Mouse (Mus musculus) layer of hippocampus, adult 9-11 months (tissue): Measurements from ENCODE around the gene Cd274.
A peak's percentile ranks its signal among the peaks of the same experiment; 100 is the strongest.

ENCODE experiments used
- DNase-seq: peaks from one replicate; pipeline ENCODE4 v3.0.0; 2022

The Cd274 gene

DNA sequence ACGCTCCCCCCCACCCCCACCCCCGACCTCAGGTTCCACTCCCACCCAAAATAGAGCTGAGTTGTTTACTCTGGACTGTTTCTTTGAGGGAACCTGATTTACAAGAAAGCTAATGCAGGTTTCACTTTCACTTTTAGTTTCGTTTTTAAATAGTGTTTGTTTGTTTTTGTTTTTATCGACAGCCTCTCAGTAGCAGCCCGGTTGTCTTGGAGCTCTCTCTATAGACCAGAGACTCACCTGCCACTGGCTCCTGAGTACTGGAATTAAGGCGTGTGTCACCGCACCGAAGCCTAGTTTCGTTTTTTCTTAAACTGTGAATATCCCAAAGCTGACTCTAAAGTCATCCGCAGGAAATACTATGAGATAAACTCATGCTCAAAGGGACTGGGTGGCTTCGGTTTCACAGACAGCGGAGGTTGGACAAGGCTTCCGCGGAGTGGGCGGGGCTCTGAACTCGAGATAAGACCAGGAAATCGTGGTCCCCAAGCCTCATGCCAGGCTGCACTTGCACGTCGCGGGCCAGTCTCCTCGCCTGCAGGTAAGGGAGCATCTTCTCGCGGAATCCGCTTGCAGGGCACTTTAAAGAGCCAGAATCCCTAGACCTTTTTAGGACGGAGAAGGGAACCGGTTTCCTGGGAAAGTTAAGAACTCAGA lies at the start of gene Cd274, which contains the start of gene Plgrkt:
Gene Cd274 (plus strand): TSS at position 487 of the 654 bp plus-strand sequence.
Gene Plgrkt (minus strand): TSS at position 422 of the 654 bp plus-strand sequence.
- DNase-seq: peak; percentile 79

DNA sequence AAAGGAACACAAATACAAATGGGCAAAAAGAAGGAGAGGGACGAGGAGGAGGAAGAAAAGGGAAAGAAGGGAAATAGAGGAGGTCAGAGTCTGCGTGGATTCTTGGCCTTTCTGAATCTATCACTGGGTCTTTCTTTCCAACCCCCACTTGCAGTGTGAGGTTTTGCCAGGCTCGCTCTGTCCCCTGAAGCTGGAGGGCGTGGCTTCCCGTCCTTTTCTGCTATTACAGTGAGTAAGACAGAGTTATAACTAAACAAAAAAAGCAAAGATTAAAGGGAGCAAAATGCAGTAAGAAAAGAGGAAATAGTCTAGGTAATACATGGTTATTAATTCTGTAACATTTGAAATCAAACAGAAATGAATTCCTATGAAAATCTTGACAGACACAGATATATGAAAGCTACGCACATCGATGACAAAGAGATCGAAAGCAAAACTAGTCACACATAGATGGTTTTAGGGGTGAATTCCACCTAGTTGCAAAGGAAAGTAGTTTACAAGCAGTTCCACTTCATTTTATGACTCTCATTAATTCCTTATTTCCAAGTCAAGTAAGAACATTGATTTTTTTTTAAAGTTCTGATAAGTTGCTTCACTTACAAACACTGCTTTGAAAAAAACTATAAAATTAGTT lies 43.7 kb upstream of the Cd274 start:
- no peak for DNase-seq

DNA sequence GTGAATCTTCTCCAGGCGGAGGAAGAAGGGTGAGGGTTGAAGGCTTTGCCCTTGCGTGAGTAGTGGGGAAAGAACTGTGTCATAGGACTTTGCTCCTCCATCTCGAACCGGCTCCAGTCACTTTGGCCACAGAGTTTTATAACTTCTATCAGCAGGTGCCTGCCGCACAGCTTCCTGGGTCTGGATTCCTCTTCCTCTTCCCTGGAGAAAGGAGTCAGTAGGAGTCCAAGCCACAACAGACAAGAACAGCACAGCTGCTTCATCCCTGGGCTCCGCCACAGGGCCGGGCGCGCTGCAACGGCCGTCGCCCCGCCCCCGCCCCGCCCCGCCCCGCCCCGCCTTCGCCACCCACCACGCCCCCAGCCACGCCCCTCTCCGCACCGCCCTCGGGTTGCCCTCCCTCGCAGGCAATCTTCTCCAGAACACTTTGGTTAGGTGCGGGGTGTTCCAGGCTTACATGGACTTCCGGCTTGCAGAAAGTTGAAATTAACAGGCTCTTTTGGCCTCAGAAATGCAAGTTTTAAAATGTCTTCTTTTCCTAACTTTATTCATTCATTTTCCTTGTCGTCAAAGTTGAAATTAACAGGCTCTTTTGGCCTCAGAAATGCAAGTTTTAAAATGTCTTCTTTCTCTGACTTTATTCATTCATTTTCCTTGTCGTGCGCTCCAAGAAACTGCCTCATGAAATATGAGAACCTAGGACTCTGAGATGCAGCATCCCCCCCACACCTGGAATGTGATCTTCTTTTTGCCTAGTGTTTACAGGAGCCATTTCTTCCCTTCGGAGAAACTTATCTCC lies 42.0 kb upstream of the Cd274 start, which contains the start of gene Insl6:
Gene Insl6 (minus strand): TSS at position 304 of the 799 bp plus-strand sequence.
- no peak for DNase-seq

DNA sequence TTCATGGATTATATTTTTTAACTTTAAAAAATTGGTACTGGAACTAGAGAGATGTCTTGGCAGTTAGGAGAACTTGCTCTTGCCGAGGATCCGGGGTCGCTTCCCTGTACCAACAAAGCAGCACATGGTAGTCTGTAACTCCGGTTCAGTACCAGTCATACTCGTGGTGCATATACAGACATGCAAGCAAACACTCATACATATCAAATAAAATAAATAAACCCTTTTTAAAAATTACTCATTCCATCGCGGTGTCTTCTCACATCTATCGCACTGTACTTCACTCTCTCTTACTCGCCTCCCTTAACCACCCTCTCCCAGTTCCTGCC lies 41.4 kb upstream of the Cd274 start:
- DNase-seq: no peak

DNA sequence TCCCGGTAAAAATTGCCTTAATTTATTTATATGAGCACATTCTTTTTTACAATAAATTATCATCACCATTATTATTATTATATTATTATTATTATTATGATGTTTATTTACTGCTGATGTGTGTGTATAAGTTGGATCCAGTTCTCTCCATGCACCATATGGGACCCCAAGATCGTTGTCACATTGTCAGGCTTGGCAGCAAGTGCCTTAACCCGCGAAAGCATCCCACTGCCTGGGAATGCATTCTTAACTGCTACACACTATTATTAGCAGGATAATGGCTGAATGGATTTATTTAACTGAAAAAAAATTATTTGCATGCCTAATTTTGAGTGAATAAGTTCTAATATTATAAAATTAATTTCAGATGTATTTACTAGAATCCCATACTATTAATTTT lies 40.9 kb upstream of the Cd274 start:
- no peak for DNase-seq

DNA sequence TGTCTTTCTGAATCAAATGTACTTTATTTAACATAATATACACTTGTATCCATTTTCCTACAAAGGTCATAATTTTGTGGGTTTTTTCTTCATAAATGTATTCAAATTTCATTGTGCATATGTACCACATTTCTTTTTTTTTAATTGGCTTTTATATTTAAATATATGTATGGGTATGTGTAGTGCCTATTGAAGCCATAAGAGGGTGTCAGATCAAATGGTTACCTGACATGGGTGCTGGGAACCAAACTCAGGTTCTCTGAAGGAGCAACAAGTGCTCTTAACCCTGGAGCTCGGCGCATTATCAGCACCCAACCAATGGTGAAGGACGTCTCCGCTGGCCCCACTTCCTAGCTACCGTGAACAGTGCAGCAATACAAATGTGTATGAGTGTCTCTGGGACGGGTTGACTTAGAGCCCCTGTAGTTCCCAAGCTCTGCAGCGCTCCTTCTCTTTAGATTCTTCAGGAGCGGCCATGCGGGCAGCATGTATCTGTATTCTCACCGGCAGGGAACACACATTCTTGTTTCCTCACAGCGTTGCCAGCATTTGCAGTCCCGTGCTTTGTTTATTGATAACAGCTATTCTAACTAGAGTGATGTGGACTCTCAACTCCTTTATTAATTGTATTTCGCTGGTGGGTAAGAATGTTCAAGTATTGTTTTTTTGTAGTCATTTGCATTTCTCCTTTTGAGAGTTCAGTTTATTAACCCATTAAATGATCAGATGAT lies 40.3 kb upstream of the Cd274 start:
- no peak for DNase-seq

DNA sequence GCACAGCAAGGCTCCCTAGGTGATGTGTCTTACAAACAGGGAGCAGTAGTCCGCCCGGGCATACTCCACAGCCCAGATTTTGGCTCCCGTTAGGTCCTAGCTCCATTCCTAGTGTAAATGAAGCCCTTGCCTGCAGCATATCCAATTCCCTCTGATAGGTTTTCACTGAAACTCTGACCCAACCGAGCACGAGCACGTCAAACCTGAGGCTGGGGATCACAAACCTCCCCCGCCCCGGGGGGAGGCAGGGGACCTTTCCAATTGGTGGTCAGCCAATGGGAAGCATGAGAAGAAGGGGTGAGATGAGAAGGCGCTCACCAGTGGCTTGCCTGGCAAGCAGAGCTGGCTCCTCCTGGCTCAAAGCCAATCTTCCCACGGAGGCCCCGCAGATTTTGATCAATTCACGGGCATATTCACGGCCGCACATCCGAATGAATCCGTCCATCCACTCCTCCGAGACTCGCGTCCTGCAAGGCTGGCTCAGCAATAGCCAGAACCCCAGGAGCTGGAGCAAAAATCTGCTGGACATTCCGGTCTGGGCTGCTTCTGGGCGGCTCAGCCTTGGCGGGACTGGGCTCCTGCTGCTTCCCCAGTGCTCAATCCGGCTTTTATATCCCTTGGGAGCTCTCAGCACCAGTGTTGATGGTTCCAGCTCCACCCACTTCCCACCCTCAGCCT lies 33.0 kb upstream of the Cd274 start, which contains the start of gene Rln1:
Gene Rln1 (minus strand): TSS at position 603 of the 678 bp plus-strand sequence.
- DNase-seq: no peak

DNA sequence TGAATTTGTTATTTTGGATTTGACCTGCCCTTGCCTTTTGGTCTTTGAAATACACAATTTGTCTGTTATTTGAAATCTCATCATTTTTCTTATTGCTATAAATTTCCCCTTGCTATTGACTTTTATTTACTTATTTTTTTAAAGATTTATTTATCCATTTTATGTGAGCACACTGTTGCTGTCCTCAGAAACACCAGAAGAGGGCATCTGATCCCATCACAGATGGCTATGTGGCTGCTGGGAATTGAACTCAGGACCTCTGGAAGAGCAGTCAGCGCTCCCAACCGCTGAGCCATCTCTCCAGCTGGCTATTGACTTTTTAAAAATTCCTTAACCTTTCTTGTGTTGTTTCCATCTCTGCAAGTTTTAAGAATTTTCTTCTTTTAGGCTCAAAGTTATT lies 30.6 kb upstream of the Cd274 start:
- no peak for DNase-seq

DNA sequence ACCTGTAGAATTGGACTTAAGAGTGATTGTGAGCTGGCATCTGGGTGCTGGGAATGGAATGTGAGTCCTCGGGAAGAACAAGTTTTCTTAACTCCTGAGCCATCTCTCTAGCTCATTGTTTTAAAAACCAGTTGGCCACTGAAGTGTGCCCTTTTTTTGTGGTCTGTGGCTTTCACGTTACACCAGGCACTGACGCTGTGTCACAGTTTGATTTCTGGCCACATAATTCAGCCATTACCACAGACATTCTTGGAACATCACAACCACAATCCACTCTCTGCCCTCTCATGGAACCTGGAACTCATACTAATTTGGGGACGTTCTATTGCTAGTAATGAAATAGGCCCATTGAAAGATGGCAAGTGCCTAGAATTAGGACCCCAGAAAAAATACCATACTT lies 26.2 kb upstream of the Cd274 start:
- DNase-seq: no peak

DNA sequence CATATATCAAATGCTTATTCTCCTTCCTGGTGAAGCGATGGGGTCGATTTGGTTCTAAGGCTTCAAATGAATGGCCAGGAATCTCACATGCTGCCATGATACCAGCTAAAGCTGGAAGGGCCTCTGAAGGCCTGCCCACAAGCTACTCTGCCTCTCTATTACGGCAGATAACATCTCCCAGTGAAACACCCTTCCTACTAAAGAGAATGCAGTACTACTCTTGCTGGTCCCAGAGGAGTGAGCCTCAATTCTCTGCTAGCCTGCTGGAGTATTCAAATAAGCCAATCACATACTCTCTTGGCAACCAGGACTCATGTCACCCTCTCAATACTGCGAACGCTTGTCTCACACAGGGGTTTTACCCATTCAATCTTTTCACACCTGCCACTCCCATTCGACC lies 25.0 kb upstream of the Cd274 start:
- no peak for DNase-seq

DNA sequence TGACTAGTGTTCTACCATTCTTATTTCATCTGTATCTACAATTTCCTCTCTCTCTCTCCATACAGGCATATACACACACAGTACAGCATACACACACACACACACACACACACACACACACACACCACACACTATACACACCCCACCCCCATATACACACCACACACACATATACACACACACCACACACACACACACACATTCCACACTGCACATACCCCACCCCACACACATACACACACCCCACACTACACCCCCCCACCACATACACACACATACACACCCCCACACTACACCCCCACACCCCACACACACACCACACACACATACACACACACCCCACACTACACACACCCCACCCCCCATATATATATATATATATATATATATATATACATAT lies 22.4 kb upstream of the Cd274 start:
- no peak for DNase-seq

DNA sequence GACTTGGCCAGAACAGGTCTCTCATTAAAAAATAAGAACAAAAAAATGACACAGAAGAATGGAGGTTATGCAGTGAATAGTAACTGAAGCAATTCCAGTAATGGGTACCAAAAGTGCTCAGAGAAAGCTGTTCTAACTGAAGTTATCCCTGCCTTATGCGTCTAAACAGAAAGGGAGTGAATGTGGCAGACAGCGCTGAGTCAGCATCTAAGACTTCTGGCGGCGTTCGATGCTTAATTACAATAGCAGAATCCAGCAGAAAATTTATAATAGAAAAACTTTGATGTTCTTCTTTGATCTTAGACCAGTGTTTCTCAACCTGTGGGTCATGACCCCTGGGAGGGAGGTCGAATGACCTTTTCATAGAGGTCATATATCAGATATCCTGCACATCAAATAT lies 21.6 kb upstream of the Cd274 start:
- no peak for DNase-seq

DNA sequence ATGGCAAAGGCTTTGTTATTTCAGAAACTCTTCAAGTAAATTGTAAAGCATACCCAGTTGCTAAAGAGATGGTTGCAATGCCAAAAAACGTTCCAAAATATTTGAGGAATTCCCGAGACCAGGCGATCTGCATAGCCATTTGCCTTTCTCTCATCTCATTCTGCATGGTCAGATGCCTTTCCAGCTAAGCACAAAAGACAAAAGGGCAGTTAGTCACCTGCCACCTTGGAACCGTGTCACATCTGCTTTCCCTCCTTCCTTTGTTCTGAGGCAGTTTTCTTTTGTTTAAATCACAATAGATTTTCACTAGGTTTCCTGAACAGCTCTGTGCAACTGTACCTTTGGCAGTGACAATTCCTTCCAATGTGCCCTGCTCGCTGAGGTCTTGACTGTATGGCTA lies 16.3 kb upstream of the Cd274 start:
- DNase-seq: no peak

DNA sequence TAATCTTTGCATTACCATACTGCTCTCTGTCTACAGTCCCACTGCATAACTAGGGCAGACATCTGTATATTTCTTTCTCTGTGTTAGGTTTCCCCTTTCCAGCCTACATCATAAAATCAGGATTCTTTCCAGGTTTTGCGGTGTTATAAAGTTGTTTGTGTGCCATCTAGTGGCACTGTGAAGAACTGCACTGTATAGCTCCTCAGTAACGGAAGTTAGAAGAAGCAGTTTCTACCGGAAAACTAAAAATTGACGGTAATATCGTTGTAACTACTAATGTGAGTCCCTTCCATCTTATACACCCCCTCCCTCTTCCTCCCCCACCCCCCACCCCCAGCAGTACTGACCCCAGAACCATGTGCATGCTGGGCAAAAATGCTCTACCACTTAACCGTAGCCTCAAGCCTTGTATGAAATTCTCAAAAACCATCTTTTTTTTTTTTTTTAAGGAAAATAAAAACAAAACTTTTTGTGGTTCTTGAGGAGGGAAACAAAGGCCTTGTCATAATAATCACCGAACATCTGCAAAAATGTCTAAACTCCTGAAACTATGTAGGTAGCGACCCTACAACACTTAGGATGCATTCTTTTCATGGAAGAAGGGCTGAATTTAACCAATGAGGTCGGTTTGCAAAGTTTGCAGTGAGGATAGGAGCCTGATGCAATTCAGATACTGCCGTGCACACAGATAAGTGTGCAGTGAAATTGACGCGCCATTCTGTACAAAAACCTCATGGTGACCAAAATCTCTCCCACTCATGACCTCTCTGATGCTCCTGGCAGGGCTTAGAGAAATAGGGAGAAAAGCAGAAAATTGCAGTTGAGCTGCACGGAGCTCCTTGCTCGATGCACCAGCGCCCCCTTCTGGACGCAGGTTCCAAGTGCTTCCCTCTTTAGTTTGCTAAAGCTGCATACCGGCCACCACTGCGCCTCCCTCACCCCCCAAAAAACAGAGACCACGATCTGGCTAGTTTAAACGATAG lies 12.1 kb upstream of the Cd274 start:
- peak; percentile 75 for DNase-seq

DNA sequence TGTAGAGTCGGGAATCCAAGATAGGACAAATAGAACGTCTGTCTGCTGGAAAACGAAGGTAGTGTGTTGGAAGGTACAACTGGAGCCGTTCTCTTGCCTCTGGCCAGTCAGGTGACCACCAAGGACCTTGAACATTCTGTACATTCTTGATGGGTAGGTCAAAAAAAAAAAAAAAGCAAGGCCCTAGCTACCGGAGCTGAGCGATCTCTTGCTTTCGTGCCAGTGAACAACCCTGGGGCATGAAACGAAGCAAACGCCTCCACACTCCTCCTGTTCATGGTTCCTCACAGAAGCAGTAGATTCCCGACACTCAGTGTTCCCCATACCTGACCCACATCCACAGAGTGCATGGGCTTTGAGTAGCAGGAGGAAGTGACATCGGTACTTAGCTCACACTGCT lies 11.0 kb upstream of the Cd274 start:
- no peak for DNase-seq

DNA sequence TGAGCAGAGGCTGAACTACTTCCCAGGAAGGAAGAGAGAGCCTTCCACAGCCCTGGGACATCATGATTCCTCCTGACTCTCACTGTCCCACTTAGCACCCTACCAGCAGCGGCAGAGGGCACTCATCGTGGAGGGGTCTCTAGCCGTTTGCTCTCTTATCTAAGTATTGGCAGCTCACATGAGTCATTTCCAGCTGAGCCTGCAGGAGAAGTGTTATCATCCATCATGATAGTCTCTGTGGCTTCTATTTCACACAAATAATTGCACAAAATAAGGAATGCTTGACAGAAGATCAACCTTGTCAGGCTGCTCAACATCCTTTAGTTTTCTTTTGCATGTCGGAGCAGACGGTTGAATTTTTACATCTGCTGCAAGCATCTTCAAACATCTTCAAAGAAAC lies 7.0 kb upstream of the Cd274 start:
- DNase-seq: no peak

DNA sequence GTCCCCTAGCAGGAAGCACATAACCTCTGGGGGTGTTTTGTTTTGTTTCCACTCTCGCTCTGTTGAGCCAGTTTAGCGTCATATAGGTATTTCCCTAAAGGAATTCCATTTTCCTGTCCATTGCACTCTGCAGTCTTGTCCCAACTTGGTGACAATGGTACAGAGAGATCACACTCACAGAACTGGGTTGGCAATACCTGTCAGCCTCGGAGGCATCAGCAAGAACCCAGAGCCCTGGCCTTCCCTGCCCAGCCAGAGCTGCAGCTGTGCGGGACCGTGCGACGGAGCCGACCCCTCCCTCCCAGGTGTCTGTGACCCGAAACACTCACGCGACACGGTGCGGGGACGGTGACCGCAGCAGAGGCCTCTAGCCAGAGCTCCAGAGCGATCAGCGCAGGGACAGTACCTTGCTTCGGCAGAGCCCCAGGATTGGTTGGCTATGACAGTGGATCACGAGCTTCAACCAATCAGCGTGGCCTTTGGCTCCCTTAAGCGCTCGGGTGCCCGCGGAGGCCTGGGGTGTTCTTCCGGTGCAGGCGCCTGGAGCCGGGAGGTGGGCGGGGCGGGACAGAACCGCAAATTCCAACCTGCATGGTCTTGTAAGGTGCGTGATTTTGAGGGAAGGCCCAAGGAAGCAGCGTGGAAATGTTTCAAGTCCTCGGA lies 5.7 kb upstream of the Cd274 start:
- peak; percentile 95 for DNase-seq

DNA sequence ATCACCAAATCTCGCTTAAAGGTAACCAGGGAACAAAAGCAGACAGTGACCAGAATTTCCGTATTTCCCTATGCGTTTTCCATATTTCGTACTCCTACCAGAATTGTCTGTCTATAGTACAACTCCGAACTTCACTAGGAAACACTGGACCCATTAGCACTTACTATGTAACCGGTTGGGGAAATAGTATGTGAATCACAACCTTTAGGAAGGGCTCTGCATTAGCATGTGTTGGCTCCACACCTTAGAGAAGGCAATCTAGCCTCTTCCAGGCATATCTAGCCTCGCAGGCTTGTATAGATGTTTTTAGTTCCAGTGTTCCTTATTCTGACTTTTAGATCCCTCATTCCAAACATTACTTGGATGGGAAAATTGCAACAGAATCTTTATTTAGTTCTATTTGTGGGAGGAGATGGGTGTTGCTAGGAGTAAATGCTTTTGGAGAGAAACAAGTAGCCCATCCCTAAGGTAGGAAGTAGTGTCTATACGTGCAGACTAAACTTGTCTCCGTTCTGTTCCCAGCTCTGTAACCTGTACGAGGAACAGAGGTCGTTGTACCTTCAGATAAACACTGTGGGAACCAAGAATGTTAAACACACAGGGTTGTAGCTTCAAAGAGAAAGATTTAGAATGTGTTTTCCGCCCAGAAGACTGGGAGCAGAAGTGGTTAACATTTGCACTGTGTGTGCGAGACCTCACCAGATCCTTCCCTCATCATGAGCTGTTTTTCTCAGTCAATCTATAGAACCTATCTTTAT lies 4.9 kb upstream of the Cd274 start:
- DNase-seq: no peak

DNA sequence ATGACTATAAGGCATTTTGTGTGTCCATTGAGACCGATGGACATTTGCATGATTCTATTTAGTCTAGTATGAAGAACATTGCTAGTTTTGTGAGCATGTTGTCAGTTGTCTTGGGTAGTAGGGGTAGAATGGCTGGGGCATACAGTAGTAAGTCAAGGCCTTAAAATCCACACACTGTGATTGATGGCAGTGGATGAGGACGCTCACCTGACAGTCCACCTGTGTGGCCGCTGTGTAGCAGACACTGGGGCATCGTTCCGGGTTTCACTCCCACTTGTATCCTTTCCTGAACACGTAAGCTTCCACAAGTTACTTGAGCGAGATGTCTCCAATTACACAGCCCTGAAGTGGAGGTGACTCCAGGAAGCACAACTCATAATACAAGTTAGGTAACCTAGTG lies 3.7 kb upstream of the Cd274 start:
- DNase-seq: no peak

DNA sequence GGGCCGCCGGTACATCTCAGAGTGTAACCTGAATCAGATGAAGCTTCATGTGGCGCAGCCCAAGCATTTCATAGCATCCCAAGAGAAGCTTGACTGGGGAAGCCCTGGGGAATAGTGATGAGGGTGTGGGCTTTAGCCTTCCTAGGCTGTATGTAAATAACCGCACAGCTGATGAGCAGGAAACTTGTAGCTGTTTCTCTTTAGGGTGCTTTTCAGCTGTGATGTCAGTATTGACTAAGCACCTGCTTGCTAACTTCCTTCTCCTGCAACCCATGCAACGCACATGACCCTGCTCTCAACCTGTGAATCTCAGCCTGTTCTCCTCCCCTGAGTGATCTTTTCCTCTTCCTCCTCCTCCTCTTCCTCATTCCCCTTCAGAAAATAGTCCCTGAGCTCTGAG lies 3.2 kb upstream of the Cd274 start:
- no peak for DNase-seq
